Mouse (Mus musculus): ENCODE results near the gene Crispld2.

- TF ChIP-seq TAL1 (IDR thresholded peaks at IDR 0.05; ENCODE audit: low read length) (no peak), GATA1 (IDR thresholded peaks at IDR 0.05; ENCODE audit: low read length) (no peak)
These were observed 45.0 kb downstream of the Crispld2 start for GRCm38 (mm10) chr8:120037199-120037598.
